Mouse (Mus musculus) heart, postnatal 4 days (tissue): Measurements from ENCODE around the gene Catsper4. TPM values are rescaled to one million over a fixed set of nuclear protein-coding genes. Genes with fewer than 3 reads are reported as not detected.

Experiments used
- DNase-seq: peaks from one replicate; pipeline ENCODE4 v3.0.0; 2021
- total RNA-seq, 2 experiments: library from RNA; stranded (reverse); gene quantifications; 2 replicates each; pipeline ENCODE4 v1.2.3; 2021

Catsper4 gene
- total RNA-seq, 2 experiments from 2014 or later: not detected

- no peak for DNase-seq
Observed at GRCm38 (mm10) chr4:134181112-134181511, 46.1 kb downstream of the Catsper4 start.

DNA sequence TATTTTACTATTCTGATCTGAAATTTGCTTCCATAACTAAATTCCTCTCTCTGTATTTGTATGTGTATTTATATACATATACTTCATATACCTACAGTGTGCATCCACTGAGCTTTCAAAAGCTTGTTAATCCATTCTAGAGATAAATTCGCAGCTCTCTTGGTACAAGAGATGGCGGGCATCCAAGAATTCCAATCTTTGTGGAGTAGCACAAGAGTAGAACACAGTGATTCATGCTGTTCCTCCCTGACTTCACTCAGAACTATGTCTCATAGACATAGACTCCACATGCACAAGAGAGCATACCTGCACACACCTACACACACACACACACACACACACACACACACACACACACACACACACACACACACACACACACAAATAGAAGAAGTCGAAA lies 54.8 kb downstream of the Catsper4 start:
- peak; percentile 62 for DNase-seq

- no peak for DNase-seq
Observed at GRCm38 (mm10) chr4:134166906-134167305, 60.3 kb downstream of the Catsper4 start.

GRCm38 (mm10) chr4:134165548-134166465 lies 61.4 kb downstream of the Catsper4 start:
- DNase-seq: no peak

GRCm38 (mm10) chr4:134165024-134165423 lies 62.2 kb downstream of the Catsper4 start:
- DNase-seq: no peak

GRCm38 (mm10) chr4:134164591-134164990 lies 62.6 kb downstream of the Catsper4 start:
- no peak for DNase-seq

Other genes with a start within 250 kb of the Catsper4 start
- 10 to 100 TPM; 39.1 to 40.7 TPM for gene Dhdds, start 226.5 kb downstream of the Catsper4 start, total RNA-seq
- gene Lin28a, start 208.5 kb downstream of the Catsper4 start, total RNA-seq: under 1 TPM; 0.27 to 0.29 TPM
- gene Zfp683, start 173.5 kb downstream of the Catsper4 start, total RNA-seq: not detected
- gene Crybg2, start 166.6 kb downstream of the Catsper4 start, total RNA-seq: not detected
- gene Cd52, start 132.3 kb downstream of the Catsper4 start, total RNA-seq: 1 to 10 TPM; 4.3 to 5.6 TPM
- gene Ubxn11, start 124.8 kb downstream of the Catsper4 start, total RNA-seq: 1 to 10 TPM; 1.2 to 2.0 TPM
- gene Sh3bgrl3, start 98.6 kb downstream of the Catsper4 start, total RNA-seq: 10 to 100 TPM; 70.4 to 72.6 TPM
- 10 to 100 TPM; 34.5 to 38.7 TPM for gene Cep85, start 40.3 kb downstream of the Catsper4 start, total RNA-seq
- gene Gm7534, start 24.4 kb downstream of the Catsper4 start, total RNA-seq: not detected
- gene Cnksr1, start 11.0 kb upstream of the Catsper4 start, total RNA-seq: 1 to 10 TPM; 1.6 to 2.0 TPM
- not detected for gene E130218I03Rik, start 16.3 kb upstream of the Catsper4 start, total RNA-seq
- 1 to 10 TPM; 5.8 TPM for gene Zfp593, start 18.2 kb upstream of the Catsper4 start, total RNA-seq
- not detected for gene Gm30191, start 19.6 kb upstream of the Catsper4 start, total RNA-seq
- 10 to 100 TPM in 1 of 2 experiments, 1 to 10 TPM in 1; 8.9 to 10.3 TPM for gene Grrp1, start 26.7 kb upstream of the Catsper4 start, total RNA-seq
- gene Pdik1l, start 60.5 kb upstream of the Catsper4 start, total RNA-seq: 10 to 100 TPM; 11.8 to 12.2 TPM
- gene Trim63, start 87.7 kb upstream of the Catsper4 start, total RNA-seq: 100 to 1,000 TPM; 199 to 226 TPM
- under 1 TPM; 0.29 to 0.61 TPM for gene Slc30a2, start 115.8 kb upstream of the Catsper4 start, total RNA-seq
- gene Extl1, start 156.5 kb upstream of the Catsper4 start, total RNA-seq: 1 to 10 TPM; 2.7 to 2.9 TPM
- gene Pafah2, start 168.9 kb upstream of the Catsper4 start, total RNA-seq: 1 to 10 TPM; 8.6 to 8.9 TPM
- 100 to 1,000 TPM; 312 to 327 TPM for gene Stmn1, start 240.9 kb upstream of the Catsper4 start, total RNA-seq